Mouse (Mus musculus) kidney, postnatal 0 days (tissue): ENCODE measurements around the gene Rep15. TPM values are rescaled to one million over a fixed set of nuclear protein-coding genes. Genes with fewer than 3 reads are reported as not detected.

Source experiments
- ATAC-seq: fragments of 200-750 bp; cut with Nextera tagmentation; replicated peaks from 2 replicates; pipeline ENCODE4 v1.8.0; 2017; ENCODE audit warnings: low read depth, moderate number of reproducible peaks, moderate TSS enrichment, moderate library complexity; ENCODE audit not compliant: low FRiP score
- DNase-seq: peaks from one replicate; pipeline ENCODE4 v3.0.0-alpha.2; 2016; ENCODE audit warnings: low spot score
- H3K27ac ChIP-seq: fragments of 300-500 bp; sonication (generic); 2 replicates; pipeline ENCODE4 v1.5.1; 2014; ENCODE audit warnings: mild to moderate bottlenecking
- H3K27me3 ChIP-seq: fragments of 300-500 bp; sonication (generic); 2 replicates; pipeline ENCODE4 v1.6.1; 2014; ENCODE audit warnings: low read length, mixed read lengths; ENCODE audit not compliant: insufficient read depth
- H3K36me3 ChIP-seq: fragments of 300-500 bp; sonication (generic); 2 replicates; pipeline ENCODE4 v1.6.1; 2014; ENCODE audit warnings: low read length, mixed read lengths; ENCODE audit not compliant: insufficient read depth
- H3K4me1 ChIP-seq: fragments of 300-500 bp; sonication (generic); replicated peaks from 2 replicates; pipeline ENCODE4 v1.6.1; 2014; ENCODE audit warnings: antibody characterized with exemption, low read length, mixed read lengths; ENCODE audit not compliant: insufficient read depth
- H3K4me2 ChIP-seq: fragments of 300-500 bp; sonication (generic); 2 replicates; pipeline ENCODE4 v1.6.1; 2014; ENCODE audit warnings: mild to moderate bottlenecking, low read length, moderate library complexity, mixed read lengths
- H3K4me3 ChIP-seq: fragments of 300-500 bp; sonication (generic); replicated peaks from 2 replicates; pipeline ENCODE4 v1.5.1; 2014; ENCODE audit warnings: low read depth, low read length
- H3K9ac ChIP-seq: fragments of 300-500 bp; sonication (generic); 2 replicates; pipeline ENCODE4 v1.6.1; 2014; ENCODE audit warnings: low read depth, low read length
- H3K9me3 ChIP-seq: fragments of 300-500 bp; sonication (generic); replicated peaks from 2 replicates; pipeline ENCODE4 v1.6.1; 2016; ENCODE audit warnings: low read length, inconsistent platforms, mixed read lengths
- CTCF ChIP-seq: IDR thresholded peaks from 2 replicates; pipeline ENCODE4 v1.5.1; 2016; ENCODE audit warnings: antibody characterized with exemption, low read depth, mild to moderate bottlenecking, moderate library complexity
- WGBS: fragments of 180-500 bp; shearing (Covaris S2); extraction: QIAGEN DNeasy Blood & Tissue Kit; methylation state at CpG from one replicate; pipeline ENCODE4 v1.1.7; 2014; 5-methylcytosine and 5-hydroxymethylcytosine counted together
- polyA plus RNA-seq: library from polyadenylated mRNA; unstranded; fragments of >200 nt; fragmentation: Nextera tagmentation; extraction: Ambion mirVana; gene quantifications from 2 replicates; pipeline ENCODE4 v1.2.1, GENCODE M21; 2015

Rep15 gene
- polyA plus RNA-seq, 1 experiment from 2014 or later = 0.70 TPM

GRCm38 (mm10) chr6:147043633-147044032 is 11.2 kb downstream of the Rep15 start:
- H3K9ac ChIP-seq = peak overlapping the region; percentile 94
- peak overlapping the region; percentile 69 for H3K4me2 ChIP-seq
- DNase-seq = no peak
- H3K36me3 ChIP-seq = peaks cover 23% of the 10 kb centered on the region
- WGBS = 48% methylated on average over 7 of the region's 7 CpGs
- H3K4me1 ChIP-seq = peaks cover 8% of the 10 kb centered on the region; the same call in 1 of the 2 replicates
- H3K9me3 ChIP-seq = no peaks in the 10 kb centered on the region
- no peaks in the 10 kb centered on the region for H3K27me3 ChIP-seq
- no peak for ATAC-seq
- no peak overlapping the region for H3K27ac ChIP-seq
- no peak for TF ChIP-seq CTCF
- peak overlapping the region; percentile 98 for H3K4me3 ChIP-seq

DNA sequence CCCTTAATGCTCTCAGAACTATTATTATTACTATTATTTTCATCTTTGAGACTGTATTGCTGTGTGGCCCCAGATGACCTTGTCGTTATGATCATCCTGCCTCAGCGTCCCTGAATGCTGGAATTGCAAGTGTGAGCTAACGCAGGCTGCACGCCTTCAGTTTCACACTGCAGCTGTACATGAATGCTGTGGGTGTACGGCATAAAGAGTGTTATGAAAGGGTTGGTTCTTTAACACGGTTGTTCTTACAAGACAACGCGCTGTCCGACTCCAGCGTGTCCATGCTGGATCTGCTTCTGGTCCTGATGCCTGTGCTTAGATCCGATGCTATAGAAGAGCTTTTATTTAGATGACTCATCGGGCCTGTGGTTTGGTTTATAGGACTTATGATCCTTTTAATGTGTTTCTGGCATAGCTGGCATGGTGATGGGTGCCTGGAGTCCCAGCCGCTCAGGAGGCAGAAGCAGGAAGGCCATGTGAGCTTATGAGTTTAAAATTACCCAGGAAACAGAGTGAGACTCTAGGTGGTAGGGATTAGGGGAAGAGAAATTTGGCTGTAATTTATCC is 16.9 kb downstream of the Rep15 start:
- no peaks in the 10 kb centered on the region for H3K4me1 ChIP-seq
- H3K9me3 ChIP-seq = no peaks in the 10 kb centered on the region
- 94% methylated on average over 13 of the region's 13 CpGs for WGBS
- H3K9ac ChIP-seq = no peak overlapping the region
- no peak overlapping the region for H3K27ac ChIP-seq
- no peak overlapping the region for H3K4me3 ChIP-seq
- no peak for TF ChIP-seq CTCF
- peaks cover 57% of the 10 kb centered on the region for H3K36me3 ChIP-seq
- no peak for DNase-seq
- no peak overlapping the region for H3K4me2 ChIP-seq
- no peak for ATAC-seq
- no peaks in the 10 kb centered on the region for H3K27me3 ChIP-seq

- TF ChIP-seq CTCF = no peak
- no peaks in the 10 kb centered on the region for H3K27me3 ChIP-seq
Measured at GRCm38 (mm10) chr6:147051666-147052065, 19.3 kb downstream of the Rep15 start.

DNA sequence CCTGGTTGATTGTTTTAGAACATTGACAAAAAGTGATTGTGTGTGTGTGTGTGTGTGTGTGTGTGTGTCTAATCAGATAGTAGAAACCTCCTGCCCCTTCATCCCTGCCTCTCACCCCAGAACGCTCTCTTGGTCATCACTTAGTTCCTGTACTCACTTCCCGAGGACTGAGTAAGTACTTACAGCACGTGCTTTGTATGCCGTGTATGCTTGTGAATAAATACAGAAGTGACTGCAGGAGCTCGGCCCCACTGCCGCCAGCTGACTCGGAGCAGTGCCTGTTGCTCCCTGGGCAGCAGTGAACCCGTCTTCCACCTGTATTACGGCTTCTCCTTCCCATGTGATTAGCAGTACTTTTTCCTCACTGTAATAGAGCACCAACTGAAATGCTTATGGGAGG is 20.1 kb downstream of the Rep15 start:
- Histone ChIP-seq H3K36me3 (peaks cover 62% of the 10 kb centered on the region), H3K4me2 (no peak overlapping the region), H3K4me1 (no peaks in the 10 kb centered on the region), H3K4me3 (no peak overlapping the region), H3K9ac (no peak overlapping the region), H3K27ac (no peak overlapping the region), H3K9me3 (no peaks in the 10 kb centered on the region), H3K27me3 (no peaks in the 10 kb centered on the region)
- 92% methylated on average over 9 of the region's 9 CpGs for WGBS
- no peak for ATAC-seq
- DNase-seq = no peak
- TF ChIP-seq CTCF = no peak

More at GRCm38 (mm10) chr6:147051666-147052065, 19.3 kb downstream of the Rep15 start:
- ATAC-seq (no peak), DNase-seq (no peak)
- Histone ChIP-seq H3K27ac (no peak overlapping the region), H3K9ac (no peak overlapping the region), H3K4me3 (no peak overlapping the region), H3K4me2 (no peak overlapping the region), H3K36me3 (peaks cover 65% of the 10 kb centered on the region), H3K4me1 (no peaks in the 10 kb centered on the region), H3K9me3 (no peaks in the 10 kb centered on the region)
- 96% methylated on average over 8 of the region's 8 CpGs for whole genome bisulfite sequencing

- peaks cover 50% of the 10 kb centered on the region for H3K36me3 ChIP-seq
- WGBS = 61% methylated on average over 19 of the region's 19 CpGs
- DNase-seq = no peak
- no peaks in the 10 kb centered on the region for H3K4me1 ChIP-seq
- no peaks in the 10 kb centered on the region for H3K9me3 ChIP-seq
- no peak overlapping the region for H3K27ac ChIP-seq
- H3K4me2 ChIP-seq = no peak overlapping the region
- no peak for TF ChIP-seq CTCF
- H3K9ac ChIP-seq = no peak overlapping the region
- ATAC-seq = no peak
- H3K27me3 ChIP-seq = no peaks in the 10 kb centered on the region
- H3K4me3 ChIP-seq = no peak overlapping the region
Measured at GRCm38 (mm10) chr6:147053785-147054646, 21.6 kb downstream of the Rep15 start.

- no peaks in the 10 kb centered on the region for H3K4me1 ChIP-seq
- no peak for TF ChIP-seq CTCF
- DNase-seq (peak; percentile 30), ATAC-seq (no peak)
- H3K36me3 ChIP-seq = peaks cover 38% of the 10 kb centered on the region
- WGBS = 47% methylated on average over 10 of the region's 10 CpGs
- no peaks in the 10 kb centered on the region for H3K9me3 ChIP-seq
- no peak overlapping the region for H3K9ac ChIP-seq
- no peak overlapping the region for H3K4me3 ChIP-seq
- H3K27me3 ChIP-seq = no peaks in the 10 kb centered on the region
- H3K4me2 ChIP-seq = no peak overlapping the region
- no peak overlapping the region for H3K27ac ChIP-seq
Measured at GRCm38 (mm10) chr6:147055374-147055977, 23.1 kb downstream of the Rep15 start.
